Mouse (Mus musculus): ENCODE measurements around the gene Tgm2.

DNA sequence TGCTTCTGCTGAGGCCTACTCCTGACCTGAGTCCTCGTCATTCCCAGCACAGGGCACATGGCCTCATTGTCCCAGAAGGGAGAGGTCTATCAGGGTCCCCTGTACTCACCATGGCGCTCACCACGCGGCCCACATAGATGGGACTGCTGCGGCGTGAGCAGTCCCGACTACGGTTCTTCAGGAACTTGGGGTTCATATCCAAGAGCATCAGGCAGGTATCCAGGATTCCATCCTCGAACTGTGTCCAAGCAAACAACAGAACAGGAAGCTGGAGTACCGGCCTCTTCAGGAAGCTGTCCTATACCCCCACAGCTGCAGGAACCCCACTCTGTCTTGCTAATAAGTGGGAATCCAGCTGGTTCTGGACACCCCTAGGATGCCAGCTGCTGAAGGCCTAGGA lies 13.9 kb downstream of the Tgm2 start:
- TF ChIP-seq CTCF (IDR thresholded peaks at IDR 0.05; ENCODE audit: low read depth) (no peak), EP300 (optimal IDR thresholded peaks at IDR 0.05) (no peak)
